Mouse (Mus musculus) erythroblast, embryonic 14.5 days (primary cell): ENCODE measurements at regions not wholly inside any gene's neighbourhood (a gene's known extent, or its start where the extent isn't known, plus 50 kb on each side); places are given as distances from the start of the nearest gene placed in this dataset.

Source experiments
- GATA1 ChIP-seq: IDR thresholded peaks from 2 replicates; pipeline ENCODE4 v1.6.1; 2012; ENCODE audit warnings: low read length, inconsistent platforms, mixed read lengths
- TAL1 ChIP-seq: IDR thresholded peaks from 3 replicates; pipeline ENCODE4 v1.6.1; 2012; ENCODE audit warnings: low read length, inconsistent platforms, mixed read lengths

GRCm38 (mm10) chr4:95197077-95197711, 145.2 kb upstream of the Jun start:
- TF ChIP-seq GATA1: no peak
- no peak for TF ChIP-seq TAL1
